22 mouse cellular contexts compared by ENCODE assay signal in genomic region chr19:57305972-57306371, GRCm38 (mm10). TPM values are rescaled to one million over a fixed set of nuclear protein-coding genes. Genes with fewer than 3 reads are reported as not detected.
DNase-seq lines count a peak whose midpoint lies in the region; ATAC-seq and TF ChIP-seq lines count a peak whose summit lies in the region.
"Had no signal": no experiment of that assay in that cellular context is flagged by ENCODE, and none has a peak within 500 bp of the region (broad histone marks: within the 10 kb centered on the region; RNA-seq: fewer than 3 reads in every experiment).

No protein-coding gene starts in this region.

- DNase-seq in heart, adult 2 months, result no peak
- DNase-seq in heart, adult 9 months (ENCODE audit: low spot score in 2 of 2), result no peak
- DNase-seq in layer of hippocampus, adult 2 months (ENCODE audit: low spot score in 2 of 2), result peak; percentile 48 to 57
- no peak for DNase-seq in layer of hippocampus, adult 11-12 months (ENCODE audit: low spot score)
- DNase-seq: adrenal gland, adult 8-10 months; cerebellum, adult 8-10 months; cerebellum, postnatal 36 days; embryo, embryonic 11 days; kidney, postnatal 25 days had no signal

- peak; percentile 27; the same call in 1 of the 2 replicates for TF ChIP-seq POLR2A in heart, adult 2 months (IDR thresholded peaks at IDR 0.05; ENCODE audit: insufficient read depth, low read depth, low read length)

- no peaks in the 10 kb centered on the region for H3K9me3 ChIP-seq in heart, embryonic 15.5 days (replicated peaks)
- H3K9me3 ChIP-seq in neural tube, embryonic 15.5 days (replicated peaks), result no peaks in the 10 kb centered on the region
- H3K9me3 ChIP-seq: hindbrain, embryonic 12.5 days; limb, embryonic 12.5 days; liver, embryonic 12.5 days; midbrain, embryonic 15.5 days; neural tube, embryonic 13.5 days had no signal

- peaks cover 4% of the 10 kb centered on the region; the same call in 1 of the 2 replicates for H3K79me2 ChIP-seq in heart, adult 2 months (replicated peaks; ENCODE audit: control insufficient read depth, insufficient read depth, low read length)

- peaks cover 43% of the 10 kb centered on the region for H3K36me3 ChIP-seq in heart, adult 2 months (ENCODE audit: control insufficient read depth, insufficient read depth, low read length)
- H3K36me3 ChIP-seq in heart, embryonic 15.5 days, result no peaks in the 10 kb centered on the region
- H3K36me3 ChIP-seq in neural tube, embryonic 15.5 days, result no peaks in the 10 kb centered on the region
- H3K36me3 ChIP-seq: hindbrain, embryonic 12.5 days; limb, embryonic 12.5 days; liver, embryonic 12.5 days; midbrain, embryonic 15.5 days; neural tube, embryonic 13.5 days had no signal

- 12% methylated on average over 8 of the region's 8 CpGs for WGBS in heart, adult 2 months
- WGBS in heart, embryonic 15.5 days, result 27% methylated on average over 8 of the region's 8 CpGs
- WGBS in neural tube, embryonic 15.5 days, result 81% methylated on average over 8 of the region's 8 CpGs

- H3K4me1 ChIP-seq in heart, adult 2 months (ENCODE audit: control insufficient read depth, insufficient read depth, low read length), result peaks cover 24% of the 10 kb centered on the region
- peaks cover 42% of the 10 kb centered on the region for H3K4me1 ChIP-seq in brown adipose tissue, adult 24 weeks (ENCODE audit: control insufficient read depth, insufficient read depth, insufficient read length, low read length)
- peaks cover 15% of the 10 kb centered on the region for H3K4me1 ChIP-seq in heart, embryonic 15.5 days (replicated peaks)
- H3K4me1 ChIP-seq in neural tube, embryonic 15.5 days, result no peaks in the 10 kb centered on the region
- H3K4me1 ChIP-seq: liver, embryonic 12.5 days; midbrain, embryonic 15.5 days; neural tube, embryonic 13.5 days had no signal

- H3K27me3 ChIP-seq in heart, adult 2 months (ENCODE audit: control insufficient read depth, insufficient read depth, low read length), result no peaks in the 10 kb centered on the region
- no peaks in the 10 kb centered on the region for H3K27me3 ChIP-seq in heart, embryonic 15.5 days
- H3K27me3 ChIP-seq in neural tube, embryonic 15.5 days (replicated peaks), result no peaks in the 10 kb centered on the region
- H3K27me3 ChIP-seq: hindbrain, embryonic 12.5 days; midbrain, embryonic 15.5 days; neural tube, embryonic 13.5 days had no signal

- H3K4me3 ChIP-seq in heart, adult 2 months, result no peak overlapping the region; the same call in 1 of the 2 replicates
- no peak overlapping the region for H3K4me3 ChIP-seq in layer of hippocampus, adult 2 months
- H3K4me3 ChIP-seq in brown adipose tissue, adult 24 weeks (ENCODE audit: insufficient read depth, low read depth, low read length), result no peak overlapping the region
- H3K4me3 ChIP-seq in heart, embryonic 15.5 days, result no peak overlapping the region
- no peak overlapping the region for H3K4me3 ChIP-seq in neural tube, embryonic 15.5 days (replicated peaks)
- H3K4me3 ChIP-seq: hindbrain, embryonic 12.5 days; limb, embryonic 12.5 days; liver, embryonic 12.5 days; midbrain, embryonic 15.5 days; neural tube, embryonic 13.5 days had no signal

- TF ChIP-seq CTCF in heart, adult 2 months (IDR thresholded peaks at IDR 0.05), result no peak
- TF ChIP-seq CTCF in layer of hippocampus, adult 2 months (conservative IDR thresholded peaks at IDR 0.05), result no peak

- 0 out of 2 replicates have a peak, but pooled peaks have one; percentile 53 for ATAC-seq in heart, embryonic 15.5 days (replicated peaks; ENCODE audit: insufficient number of reproducible peaks, insufficient read depth, low FRiP score, low read depth)
- no peak for ATAC-seq in neural tube, embryonic 15.5 days (ENCODE audit: low FRiP score)
- ATAC-seq: forebrain, embryonic 16.5 days; intestine, postnatal 0 days; liver, embryonic 12.5 days; midbrain, embryonic 15.5 days had no signal

- intact Hi-C loops in heart, adult 2 months (cut with DNase I), result no loop called here

- no peak for TF ChIP-seq EP300 in heart, adult 2 months (IDR thresholded peaks at IDR 0.05; ENCODE audit: insufficient read depth, low read depth, low read length)

- peak overlapping the region; percentile 57 for H3K27ac ChIP-seq in heart, adult 2 months
- peak overlapping the region; percentile 16; the same call in 1 of the 2 replicates for H3K27ac ChIP-seq in layer of hippocampus, adult 2 months
- peak overlapping the region; percentile 85 for H3K27ac ChIP-seq in brown adipose tissue, adult 24 weeks (replicated peaks; ENCODE audit: low read depth, low read length)
- H3K27ac ChIP-seq in heart, embryonic 15.5 days, result peak overlapping the region; percentile 43
- no peak overlapping the region for H3K27ac ChIP-seq in neural tube, embryonic 15.5 days (replicated peaks)
- H3K27ac ChIP-seq: hindbrain, embryonic 12.5 days; limb, embryonic 12.5 days; liver, embryonic 12.5 days; macrophage; midbrain, embryonic 15.5 days; neural tube, embryonic 13.5 days had no signal

- H3K4me2 ChIP-seq in heart, embryonic 15.5 days, result peak overlapping the region; percentile 12; the same call in 1 of the 2 replicates
- no peak overlapping the region for H3K4me2 ChIP-seq in neural tube, embryonic 15.5 days
- H3K4me2 ChIP-seq: hindbrain, embryonic 12.5 days; limb, embryonic 12.5 days; liver, embryonic 12.5 days; lung, embryonic 14.5 days; midbrain, embryonic 15.5 days; neural tube, embryonic 13.5 days had no signal

- H3K9ac ChIP-seq in heart, adult 2 months (ENCODE audit: low read depth, low read length), result 0 out of 2 replicates have a peak overlapping the region, but pooled peaks have one; percentile 35
- H3K9ac ChIP-seq in heart, embryonic 15.5 days, result no peak overlapping the region
- no peak overlapping the region for H3K9ac ChIP-seq in neural tube, embryonic 15.5 days (replicated peaks)
- H3K9ac ChIP-seq: hindbrain, embryonic 12.5 days; limb, embryonic 12.5 days; liver, embryonic 12.5 days; lung, embryonic 14.5 days; midbrain, embryonic 15.5 days; neural tube, embryonic 13.5 days had no signal

RNA-seq across cellular contexts. Expression of gene Ablim1, which starts 8.7 kb away (rescaled TPM):
- total RNA-seq in heart, adult 2 months (2021), result 100 to 1,000 TPM; 418 to 454 TPM
- polyA plus RNA-seq in heart, adult 2 months (2012; rRNA removed), result 101 and 165 TPM in 2 replicates
- 10 to 100 TPM; 85.1 to 86.0 TPM for total RNA-seq in layer of hippocampus, adult 2 months (2021)
- 52.5 and 54.2 TPM in 2 replicates for polyA plus RNA-seq in brown adipose tissue, adult 24 weeks (2012; ENCODE audit: insufficient read depth, insufficient read length, missing spikeins)
- 56.2 and 63.8 TPM in 2 replicates for polyA plus RNA-seq in heart, embryonic 15.5 days (2015; fragmentation: Nextera tagmentation; extraction: Ambion mirVana)
- 58.6 and 58.7 TPM in 2 replicates for polyA plus RNA-seq in neural tube, embryonic 15.5 days (2015; fragmentation: Nextera tagmentation; extraction: Ambion mirVana)
- total RNA-seq: MEL had no signal

RNA-seq across cellular contexts. Expression of gene Fam160b1, which starts 54.5 kb away (rescaled TPM):
- total RNA-seq in heart, adult 2 months (2021), result 10 to 100 TPM; 10.6 to 11.1 TPM
- 6.7 and 10.2 TPM in 2 replicates for polyA plus RNA-seq in heart, adult 2 months (2012; rRNA removed)
- total RNA-seq in layer of hippocampus, adult 2 months (2021), result 10 to 100 TPM; 21.2 to 22.7 TPM
- polyA plus RNA-seq in brown adipose tissue, adult 24 weeks (2012; ENCODE audit: insufficient read depth, insufficient read length, missing spikeins), result 9.0 and 9.3 TPM in 2 replicates
- 9.4 and 11.1 TPM in 2 replicates for polyA plus RNA-seq in heart, embryonic 15.5 days (2015; fragmentation: Nextera tagmentation; extraction: Ambion mirVana)
- polyA plus RNA-seq in neural tube, embryonic 15.5 days (2015; fragmentation: Nextera tagmentation; extraction: Ambion mirVana), result 12.6 and 12.9 TPM in 2 replicates

Comparison
In these comparisons a context has a peak if more than half of its experiments do, and no peak if none do; other contexts are left out.
1. DNase-seq: peak in layer of hippocampus, adult 2 months (2 of 2); none in heart, adult 2 months (0 of 2), heart, adult 9 months (0 of 2) and layer of hippocampus, adult 11-12 months (single experiment).